Mouse (Mus musculus) cerebellum, adult 2 months (tissue): ENCODE measurements around the gene Ccdc154. TPM values are rescaled to one million over a fixed set of nuclear protein-coding genes. Genes with fewer than 3 reads are reported as not detected.

Experiments used
- DNase-seq, 2 experiments: peaks; one replicate each; pipeline ENCODE4 v3.0.0; 2021
- H3K27ac ChIP-seq: fragments of 200-500 bp; 2 replicates; pipeline ENCODE4 v1.5.1; 2012; ENCODE audit warnings: low read length, control low read depth, inconsistent platforms; ENCODE audit not compliant: insufficient read depth
- H3K27me3 ChIP-seq: fragments of 200-500 bp; 2 replicates; pipeline ENCODE4 v1.6.1; 2012; ENCODE audit warnings: inconsistent platforms, mild to moderate bottlenecking, low read length, moderate library complexity; ENCODE audit not compliant: control insufficient read depth, insufficient read depth
- H3K4me1 ChIP-seq: fragments of 200-500 bp; 2 replicates; pipeline ENCODE4 v1.6.1; 2011; ENCODE audit warnings: low read length; ENCODE audit not compliant: control insufficient read depth, insufficient read depth
- H3K4me3 ChIP-seq: fragments of 200-500 bp; replicated peaks from 2 replicates; pipeline ENCODE3; 2011; ENCODE audit warnings: mild to moderate bottlenecking, low read depth, low read length, control low read depth; ENCODE audit not compliant: insufficient read depth
- CTCF ChIP-seq: fragments of 200-500 bp; IDR thresholded peaks from 2 replicates; pipeline ENCODE4 v1.5.1; 2011; ENCODE audit warnings: low read depth, mild to moderate bottlenecking, control low read depth, low read length, moderate library complexity, borderline replicate concordance; ENCODE audit not compliant: insufficient read depth
- POLR2A ChIP-seq: fragments of 200-500 bp; IDR thresholded peaks from 2 replicates; pipeline ENCODE4 v1.6.1; 2011; ENCODE audit warnings: low read length, control low read depth, borderline replicate concordance; ENCODE audit not compliant: insufficient read depth
- WGBS: fragments of 180-500 bp; shearing (Covaris S2); methylation state at CpG from one replicate; pipeline ENCODE4 v1.1.7; 2018; 5-methylcytosine and 5-hydroxymethylcytosine counted together
- polyA plus RNA-seq: library from polyadenylated mRNA; depleted of rRNA; stranded (reverse); fragments of >200 nt; gene quantifications from 2 replicates; pipeline ENCODE4 v1.2.3, GENCODE M21; 2012

Gene Ccdc154
- polyA plus RNA-seq, 1 experiment, result 0.10 TPM

GRCm38 (mm10) chr17:25188150-25189031, 26.1 kb downstream of the Ccdc154 start, which contains the start of gene Unkl:
Gene Unkl, plus strand, starts transcription at chr17:25188397.
- H3K4me1 ChIP-seq, result peaks cover 7% of the 10 kb centered on the region
- TF ChIP-seq POLR2A (0 out of 2 replicates have a peak, but pooled peaks have one; percentile 23), CTCF (no peak)
- no peaks in the 10 kb centered on the region for H3K27me3 ChIP-seq
- peak within 1 kb of the TSS; percentile 82 for H3K27ac ChIP-seq
- peak within 1 kb of the TSS; percentile 84 for H3K4me3 ChIP-seq
- peak; percentile 59 to 69 for DNase-seq
- 1% methylated on average over 104 of the region's 104 CpGs for WGBS

DNA sequence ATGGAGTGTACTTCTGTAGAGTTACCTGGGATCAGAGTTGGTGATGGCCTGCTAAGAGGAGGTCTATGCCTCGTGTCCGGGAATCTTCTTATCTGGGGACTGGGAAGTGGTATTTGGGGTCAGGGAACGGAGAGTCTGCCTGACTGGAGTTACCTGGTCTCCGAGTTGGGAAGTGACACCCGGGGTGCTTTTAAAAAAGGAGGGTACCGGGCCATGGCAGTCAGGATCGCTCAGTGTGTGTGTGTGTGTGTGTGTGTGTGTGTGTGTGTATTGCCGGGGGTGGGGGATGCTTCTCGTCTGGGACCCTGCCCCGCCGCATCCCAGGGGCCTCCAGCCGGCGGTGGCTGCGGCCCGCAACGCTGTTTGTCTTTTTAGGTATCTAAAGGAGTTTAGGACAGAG, 26.8 kb downstream of the Ccdc154 start:
- WGBS, result 4% methylated on average over 16 of the region's 16 CpGs
- H3K4me3 ChIP-seq, result peak overlapping the region; percentile 84
- peak overlapping the region; percentile 82 for H3K27ac ChIP-seq
- H3K4me1 ChIP-seq, result peaks cover 7% of the 10 kb centered on the region
- peak in 1 of 2 experiments; percentile 16 for DNase-seq
- TF ChIP-seq CTCF (no peak), POLR2A (no peak)
- no peaks in the 10 kb centered on the region for H3K27me3 ChIP-seq

GRCm38 (mm10) chr17:25202401-25202800, 40.1 kb downstream of the Ccdc154 start:
- Histone ChIP-seq H3K27me3 (no peaks in the 10 kb centered on the region), H3K4me1 (peaks cover 3% of the 10 kb centered on the region; the same call in 1 of the 2 replicates), H3K4me3 (no peak overlapping the region), H3K27ac (no peak overlapping the region)
- DNase-seq, result no peak
- 87% methylated on average over 4 of the region's 4 CpGs for WGBS
- TF ChIP-seq CTCF, result no peak
- TF ChIP-seq POLR2A, result no peak

DNA sequence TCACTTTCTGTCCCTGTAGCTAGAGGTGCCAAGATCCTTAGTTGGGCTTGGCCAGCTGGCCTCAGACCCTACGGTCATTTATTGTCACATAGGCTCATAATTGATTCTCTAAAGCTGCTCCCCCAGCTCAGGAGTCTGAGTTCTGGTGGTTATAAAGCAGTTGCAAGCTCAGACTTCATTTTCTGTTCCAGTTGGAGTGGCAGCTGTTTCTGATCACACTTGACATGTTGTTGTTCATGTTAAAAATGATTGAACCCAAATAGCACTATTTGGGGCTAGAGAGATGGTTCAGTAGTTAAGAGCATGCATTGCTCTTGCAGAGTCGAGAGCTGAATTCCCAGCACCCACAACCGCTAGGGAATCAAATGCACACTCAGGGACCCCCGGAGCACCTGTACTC, 47.7 kb downstream of the Ccdc154 start:
- no peak for DNase-seq
- Histone ChIP-seq H3K4me1 (peaks cover 26% of the 10 kb centered on the region), H3K27me3 (no peaks in the 10 kb centered on the region), H3K4me3 (no peak overlapping the region), H3K27ac (peak overlapping the region; percentile 6)
- TF ChIP-seq CTCF (no peak), POLR2A (no peak)
- WGBS, result 63% methylated on average over 4 of the region's 4 CpGs

DNA sequence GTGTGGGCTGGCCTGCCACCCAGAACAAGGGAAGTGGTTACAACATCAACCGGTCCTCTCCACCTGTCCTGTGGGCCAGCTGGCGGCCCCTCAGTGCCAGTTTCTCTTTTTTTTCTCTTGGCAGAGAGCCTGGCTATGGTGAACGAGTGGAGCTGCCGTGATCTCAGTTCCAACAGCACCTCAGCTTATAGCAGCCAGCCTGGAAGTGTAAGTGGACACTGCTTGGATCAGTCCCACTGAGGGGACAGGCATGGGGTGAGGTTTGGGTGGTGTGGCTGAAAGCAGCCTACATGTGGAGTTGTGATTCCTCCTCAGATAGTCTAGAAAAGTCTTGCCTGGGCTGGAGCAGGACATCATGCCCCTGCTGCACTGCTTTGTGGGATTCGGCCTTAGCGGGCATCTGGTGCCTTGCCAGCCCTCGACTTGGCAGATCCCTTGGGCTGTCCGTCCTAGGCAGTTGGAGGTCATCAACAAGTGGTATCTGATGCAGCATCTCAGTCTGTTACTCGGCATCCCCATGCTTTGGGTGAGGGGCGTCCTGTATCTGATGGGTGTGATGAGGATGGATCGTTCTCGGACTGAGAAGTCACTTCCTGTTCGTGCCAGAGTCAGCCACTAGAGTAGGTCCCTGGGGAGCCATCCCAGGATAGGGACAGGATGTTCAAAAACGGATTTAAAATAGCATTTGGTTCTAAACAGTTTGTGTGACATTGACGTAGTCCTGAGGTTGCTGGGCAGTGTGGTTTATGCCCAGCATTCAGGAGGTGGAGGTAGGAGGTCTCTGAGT, 48.6 kb downstream of the Ccdc154 start:
- TF ChIP-seq POLR2A, result no peak
- TF ChIP-seq CTCF, result no peak
- peak; percentile 82 to 92 for DNase-seq
- no peaks in the 10 kb centered on the region for H3K27me3 ChIP-seq
- WGBS, result 9% methylated on average over 15 of the region's 15 CpGs
- H3K27ac ChIP-seq, result peak overlapping the region; percentile 6
- H3K4me1 ChIP-seq, result peaks cover 26% of the 10 kb centered on the region
- H3K4me3 ChIP-seq, result peak overlapping the region; percentile 6

- H3K4me3 ChIP-seq, result no peak overlapping the region
- no peaks in the 10 kb centered on the region for H3K27me3 ChIP-seq
- H3K27ac ChIP-seq, result peak overlapping the region; percentile 4; the same call in 1 of the 2 replicates
- no peak for TF ChIP-seq CTCF
- TF ChIP-seq POLR2A, result no peak
- DNase-seq, result peak in 1 of 2 experiments; percentile 55
- 16% methylated on average over 4 of the region's 4 CpGs for WGBS
- peaks cover 26% of the 10 kb centered on the region for H3K4me1 ChIP-seq
These were observed 49.4 kb downstream of the Ccdc154 start for GRCm38 (mm10) chr17:25211705-25212104.

DNA sequence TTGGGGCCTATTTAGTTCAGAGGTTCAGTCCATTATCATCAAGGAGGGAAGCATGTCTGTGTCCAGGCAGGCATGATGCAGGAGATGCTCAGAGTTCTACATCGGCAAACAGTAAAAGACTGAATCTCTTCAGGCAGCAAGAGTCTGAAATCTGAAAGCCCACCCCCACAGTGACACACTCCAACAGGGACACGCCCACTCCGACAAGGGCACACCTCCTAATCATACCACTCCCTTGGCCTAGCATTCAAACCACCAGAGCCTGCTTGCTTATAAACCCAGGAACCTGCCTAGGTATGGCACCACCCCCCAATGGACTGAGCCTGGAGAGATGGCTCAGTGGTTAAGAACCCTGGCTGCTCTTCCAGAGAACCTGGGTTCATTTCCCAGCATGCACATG, 53.2 kb downstream of the Ccdc154 start:
- TF ChIP-seq POLR2A (no peak), CTCF (no peak)
- H3K27me3 ChIP-seq, result no peaks in the 10 kb centered on the region
- 78% methylated on average over 3 of the region's 3 CpGs for WGBS
- H3K4me3 ChIP-seq, result no peak overlapping the region
- no peak for DNase-seq
- H3K27ac ChIP-seq, result no peak overlapping the region
- peaks cover 27% of the 10 kb centered on the region for H3K4me1 ChIP-seq

DNA sequence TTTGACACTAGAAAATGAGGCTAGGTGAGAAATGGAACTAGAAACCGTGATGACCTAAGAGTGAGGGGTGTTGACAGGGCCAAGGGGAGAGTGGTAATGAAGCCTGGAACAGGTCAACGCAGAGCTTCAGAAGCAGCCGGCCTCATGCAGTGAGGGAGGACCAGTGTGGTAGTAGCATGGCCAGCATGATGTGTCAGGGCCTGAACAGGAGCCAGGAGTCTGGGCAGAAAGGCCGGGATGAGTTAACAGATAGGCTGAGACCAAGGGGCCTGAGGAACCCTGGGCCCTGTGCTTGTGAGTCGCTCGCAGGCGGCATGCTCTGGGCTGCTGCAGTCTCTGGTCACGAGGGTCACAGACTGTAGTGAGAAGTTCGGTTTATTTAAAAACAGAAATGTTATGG, 56.7 kb downstream of the Ccdc154 start:
- TF ChIP-seq POLR2A (no peak), CTCF (no peak)
- no peaks in the 10 kb centered on the region for H3K27me3 ChIP-seq
- 36% methylated on average over 9 of the region's 9 CpGs for WGBS
- peak overlapping the region; percentile 14 for H3K27ac ChIP-seq
- no peak overlapping the region for H3K4me3 ChIP-seq
- DNase-seq, result peak; percentile 55 to 69
- peaks cover 23% of the 10 kb centered on the region for H3K4me1 ChIP-seq
